Mouse (Mus musculus): ENCODE measurements around the gene Notch1. TPM values are rescaled to one million over a fixed set of nuclear protein-coding genes. Genes with fewer than 3 reads are reported as not detected.
A peak's percentile ranks its signal among the peaks of the same experiment; 100 is the strongest.

Notch1 gene
- total RNA-seq, 2 experiments from 2014 or later: 23.8 to 23.9 TPM

- peak; percentile 52 for TF ChIP-seq CTCF (IDR thresholded peaks at IDR 0.05)
- Histone ChIP-seq H3K27ac (no peak overlapping the region), H3K4me3 (no peak overlapping the region)
- intact Hi-C loops (cut with DNase I): no loop called here
- peak in 1 of 2 experiments; percentile 26 for DNase-seq (ENCODE audit: extremely low spot score in 1 of 2, low spot score in 2 of 2)
These were observed 31.0 kb upstream of the Notch1 start for GRCm38 (mm10) chr2:26547481-26547880.

- H3K4me3 ChIP-seq: no peak overlapping the region
- no peak for TF ChIP-seq CTCF (IDR thresholded peaks at IDR 0.05)
- H3K27ac ChIP-seq: no peak overlapping the region
- DNase-seq (ENCODE audit: extremely low spot score in 1 of 2, low spot score in 2 of 2): no peak
- intact Hi-C loops (cut with DNase I): no loop called here
These were observed 27.8 kb upstream of the Notch1 start for GRCm38 (mm10) chr2:26544265-26544664.

GRCm38 (mm10) chr2:26543768-26544167 lies 27.3 kb upstream of the Notch1 start:
- Histone ChIP-seq H3K27ac (no peak overlapping the region), H3K4me3 (no peak overlapping the region)
- no peak for TF ChIP-seq CTCF (IDR thresholded peaks at IDR 0.05)
- intact Hi-C loops (cut with DNase I): no loop called here
- no peak for DNase-seq (ENCODE audit: extremely low spot score in 1 of 2, low spot score in 2 of 2)

GRCm38 (mm10) chr2:26543155-26543554 lies 26.7 kb upstream of the Notch1 start:
- intact Hi-C loops (cut with DNase I): no loop called here
- DNase-seq (ENCODE audit: extremely low spot score in 1 of 2, low spot score in 2 of 2): no peak
- H3K27ac ChIP-seq: no peak overlapping the region
- no peak for TF ChIP-seq CTCF (IDR thresholded peaks at IDR 0.05)
- no peak overlapping the region for H3K4me3 ChIP-seq

GRCm38 (mm10) chr2:26541258-26541910 lies 24.9 kb upstream of the Notch1 start:
- no peak overlapping the region for H3K4me3 ChIP-seq
- intact Hi-C loops (cut with DNase I): no loop called here
- TF ChIP-seq CTCF (IDR thresholded peaks at IDR 0.05): no peak
- no peak overlapping the region for H3K27ac ChIP-seq
- DNase-seq (ENCODE audit: extremely low spot score in 1 of 2, low spot score in 2 of 2): no peak

GRCm38 (mm10) chr2:26540721-26541120 lies 24.3 kb upstream of the Notch1 start:
- Histone ChIP-seq H3K4me3 (no peak overlapping the region), H3K27ac (no peak overlapping the region)
- no peak for TF ChIP-seq CTCF (IDR thresholded peaks at IDR 0.05)
- no peak for DNase-seq (ENCODE audit: extremely low spot score in 1 of 2, low spot score in 2 of 2)
- intact Hi-C loops (cut with DNase I): no loop called here

- DNase-seq (ENCODE audit: extremely low spot score in 1 of 2, low spot score in 2 of 2): no peak
- TF ChIP-seq CTCF (IDR thresholded peaks at IDR 0.05): no peak
- no peak overlapping the region for H3K27ac ChIP-seq
- no peak overlapping the region for H3K4me3 ChIP-seq
- intact Hi-C loops (cut with DNase I): no loop called here
These were observed 23.1 kb upstream of the Notch1 start for GRCm38 (mm10) chr2:26539516-26539915.

GRCm38 (mm10) chr2:26535517-26536045 lies 19.1 kb upstream of the Notch1 start:
- no peak for TF ChIP-seq CTCF (IDR thresholded peaks at IDR 0.05)
- H3K27ac ChIP-seq: peak overlapping the region; percentile 28; the same call in 1 of the 2 replicates
- intact Hi-C loops (cut with DNase I): no loop called here

GRCm38 (mm10) chr2:26534616-26535015 lies 18.2 kb upstream of the Notch1 start:
- DNase-seq (ENCODE audit: extremely low spot score in 1 of 2, low spot score in 2 of 2): no peak
- intact Hi-C loops (cut with DNase I): no loop called here
- H3K27ac ChIP-seq: 0 out of 2 replicates have a peak overlapping the region, but pooled peaks have one; percentile 28
- TF ChIP-seq CTCF (IDR thresholded peaks at IDR 0.05): no peak
- H3K4me3 ChIP-seq: no peak overlapping the region

More at GRCm38 (mm10) chr2:26535517-26536045, 19.1 kb upstream of the Notch1 start:
- no peak overlapping the region for H3K4me3 ChIP-seq
- DNase-seq (ENCODE audit: extremely low spot score in 1 of 2, low spot score in 2 of 2): peak in 1 of 2 experiments; percentile 43

- no peak for DNase-seq (ENCODE audit: extremely low spot score in 1 of 2, low spot score in 2 of 2)
- intact Hi-C loops (cut with DNase I): no loop called here
- H3K27ac ChIP-seq: no peak overlapping the region
- TF ChIP-seq CTCF (IDR thresholded peaks at IDR 0.05): no peak
- no peak overlapping the region for H3K4me3 ChIP-seq
These were observed 17.7 kb upstream of the Notch1 start for GRCm38 (mm10) chr2:26534161-26534560.

- TF ChIP-seq CTCF (IDR thresholded peaks at IDR 0.05): no peak
- DNase-seq (ENCODE audit: extremely low spot score in 1 of 2, low spot score in 2 of 2): no peak
- intact Hi-C loops (cut with DNase I): no loop called here
- Histone ChIP-seq H3K27ac (no peak overlapping the region), H3K4me3 (no peak overlapping the region)
These were observed 16.8 kb upstream of the Notch1 start for GRCm38 (mm10) chr2:26533249-26533648.

GRCm38 (mm10) chr2:26531829-26532228 lies 15.4 kb upstream of the Notch1 start:
- no peak for TF ChIP-seq CTCF (IDR thresholded peaks at IDR 0.05)
- H3K4me3 ChIP-seq: no peak overlapping the region
- H3K27ac ChIP-seq: no peak overlapping the region
- intact Hi-C loops (cut with DNase I): no loop called here
- no peak for DNase-seq (ENCODE audit: extremely low spot score in 1 of 2, low spot score in 2 of 2)

GRCm38 (mm10) chr2:26529881-26530280 lies 13.4 kb upstream of the Notch1 start:
- Histone ChIP-seq H3K27ac (no peak overlapping the region), H3K4me3 (no peak overlapping the region)
- intact Hi-C loops (cut with DNase I): no loop called here
- no peak for TF ChIP-seq CTCF (IDR thresholded peaks at IDR 0.05)
- DNase-seq (ENCODE audit: extremely low spot score in 1 of 2, low spot score in 2 of 2): no peak
